Mouse (Mus musculus) bone marrow macrophage, adult 2 months (primary cell): ENCODE measurements around the gene Fam229a.

Experiments
- CTCF ChIP-seq: IDR thresholded peaks from 2 replicates; pipeline ENCODE4 v1.5.1; 2012; ENCODE audit warnings: low read depth, mild to moderate bottlenecking, low read length, moderate library complexity
- POLR2A ChIP-seq: IDR thresholded peaks from 2 replicates; pipeline ENCODE4 v1.6.1; 2012; ENCODE audit warnings: mild to moderate bottlenecking, low read depth, low read length, borderline replicate concordance

DNA sequence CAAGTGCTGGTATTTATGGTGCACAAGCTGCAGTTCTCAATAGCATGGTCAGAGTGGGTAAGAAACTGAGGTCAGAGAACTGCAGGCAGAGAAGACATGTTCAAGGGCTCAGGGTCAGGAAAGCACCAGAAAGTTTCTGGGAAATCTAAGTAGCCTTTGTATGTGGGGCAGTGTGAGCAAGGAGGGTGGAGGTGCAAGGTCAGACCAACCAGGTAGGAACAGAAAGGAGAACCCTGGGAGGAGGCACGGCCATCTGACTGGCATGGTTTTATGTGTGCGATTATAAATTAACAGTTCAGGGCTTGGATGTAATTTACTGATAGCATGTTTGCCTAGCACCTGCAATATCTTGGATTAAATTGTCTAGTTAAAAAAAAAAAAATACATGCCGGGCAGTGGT, 31.3 kb upstream of the Fam229a start:
- TF ChIP-seq POLR2A: no peak
- no peak for TF ChIP-seq CTCF
